Mouse (Mus musculus) heart, embryonic 16.5 days (tissue): Measurements from ENCODE around the gene Calm4. TPM values are rescaled to one million over a fixed set of nuclear protein-coding genes. Genes with fewer than 3 reads are reported as not detected.

Experiments
- polyA plus RNA-seq: library from polyadenylated mRNA; unstranded; fragments of >200 nt; fragmentation: Nextera tagmentation; extraction: Ambion mirVana; gene quantifications from 2 replicates; pipeline ENCODE4 v1.2.1, GENCODE M21; 2015

Calm4 gene
- polyA plus RNA-seq, 1 experiment from 2014 or later: not detected

Other genes starting within 250 kb of the Calm4 start
- gene Fam208b, start 226.6 kb upstream of the Calm4 start, polyA plus RNA-seq: 6.7 and 7.6 TPM in 2 replicates
- 4.8 and 5.7 TPM in 2 replicates for gene Asb13, start 203.7 kb upstream of the Calm4 start, polyA plus RNA-seq
- 0.14 and 0.22 TPM in 2 replicates for gene Calml3, start 33.4 kb upstream of the Calm4 start, polyA plus RNA-seq
- not detected in 2 replicates for gene Calm5, start 16.4 kb downstream of the Calm4 start, polyA plus RNA-seq
- gene Net1, start 80.5 kb downstream of the Calm4 start, polyA plus RNA-seq: 37.2 and 39.5 TPM in 2 replicates
- gene Tubal3, start 80.5 kb downstream of the Calm4 start, polyA plus RNA-seq: 0.13 TPM in 1 of 2 replicates, not detected in the other
- not detected in 2 replicates for gene Ucn3, start 107.6 kb downstream of the Calm4 start, polyA plus RNA-seq
- 2.3 and 3.2 TPM in 2 replicates for gene Akr1c14, start 211.3 kb downstream of the Calm4 start, polyA plus RNA-seq